Mouse (Mus musculus): ENCODE measurements at regions not wholly inside any gene's neighbourhood (a gene's known extent, or its start where the extent isn't known, plus 50 kb on each side); places are given as distances from the start of the nearest gene placed in this dataset.
A peak's percentile ranks its signal among the peaks of the same experiment; 100 is the strongest.

GRCm38 (mm10) chrX:58093245-58093644, 70.7 kb downstream of the Zic3 start:
- no peaks in the 10 kb centered on the region for H3K27me3 ChIP-seq
- ATAC-seq (ENCODE audit: borderline replicate concordance, extremely low read depth, low FRiP score, low TSS enrichment): no peak
- no peak overlapping the region for H3K9ac ChIP-seq
- no peaks in the 10 kb centered on the region for H3K9me3 ChIP-seq
- no peak overlapping the region for H3K4me3 ChIP-seq
- WGBS: 51% methylated on average over 3 of the region's 3 CpGs
- H3K4me1 ChIP-seq: no peaks in the 10 kb centered on the region
- no peaks in the 10 kb centered on the region for H3K36me3 ChIP-seq
- H3K27ac ChIP-seq: no peak overlapping the region
- no peak overlapping the region for H3K4me2 ChIP-seq

GRCm38 (mm10) chrX:58117761-58118426, 95.4 kb downstream of the Zic3 start:
- Histone ChIP-seq H3K9ac (no peak overlapping the region), H3K4me3 (no peak overlapping the region), H3K4me1 (no peaks in the 10 kb centered on the region), H3K27ac (no peak overlapping the region), H3K9me3 (no peaks in the 10 kb centered on the region), H3K4me2 (no peak overlapping the region), H3K36me3 (no peaks in the 10 kb centered on the region), H3K27me3 (no peaks in the 10 kb centered on the region)
- ATAC-seq (ENCODE audit: borderline replicate concordance, extremely low read depth, low FRiP score, low TSS enrichment): no peak
- WGBS: 76% methylated on average over 8 of the region's 8 CpGs

- Histone ChIP-seq H3K27me3 (no peaks in the 10 kb centered on the region), H3K4me1 (no peaks in the 10 kb centered on the region), H3K36me3 (no peaks in the 10 kb centered on the region), H3K9me3 (no peaks in the 10 kb centered on the region), H3K9ac (no peak overlapping the region), H3K4me3 (no peak overlapping the region), H3K4me2 (peak overlapping the region; percentile 26), H3K27ac (no peak overlapping the region)
- no peak for ATAC-seq (ENCODE audit: borderline replicate concordance, extremely low read depth, low FRiP score, low TSS enrichment)
- WGBS: 22% methylated on average over 20 of the region's 20 CpGs
These were observed 133.0 kb downstream of the Zic3 start for GRCm38 (mm10) chrX:58155371-58156124.

GRCm38 (mm10) chrX:58157361-58157760, 134.9 kb downstream of the Zic3 start:
- H3K27me3 ChIP-seq: no peaks in the 10 kb centered on the region
- H3K4me2 ChIP-seq: no peak overlapping the region
- 32% methylated on average over 5 of the region's 5 CpGs for WGBS
- no peaks in the 10 kb centered on the region for H3K4me1 ChIP-seq
- no peak overlapping the region for H3K9ac ChIP-seq
- H3K27ac ChIP-seq: no peak overlapping the region
- ATAC-seq (ENCODE audit: borderline replicate concordance, extremely low read depth, low FRiP score, low TSS enrichment): no peak
- H3K4me3 ChIP-seq: no peak overlapping the region
- H3K9me3 ChIP-seq: no peaks in the 10 kb centered on the region
- H3K36me3 ChIP-seq: no peaks in the 10 kb centered on the region

GRCm38 (mm10) chrX:58166184-58166904, 143.8 kb downstream of the Zic3 start:
- Histone ChIP-seq H3K27me3 (no peaks in the 10 kb centered on the region), H3K4me3 (no peak overlapping the region), H3K36me3 (no peaks in the 10 kb centered on the region), H3K27ac (no peak overlapping the region), H3K4me2 (no peak overlapping the region), H3K9ac (no peak overlapping the region), H3K4me1 (no peaks in the 10 kb centered on the region), H3K9me3 (no peaks in the 10 kb centered on the region)
- no peak for ATAC-seq (ENCODE audit: borderline replicate concordance, extremely low read depth, low FRiP score, low TSS enrichment)
- 76% methylated on average over 12 of the region's 12 CpGs for WGBS

GRCm38 (mm10) chrX:58174326-58174725, 151.8 kb downstream of the Zic3 start:
- H3K4me1 ChIP-seq: no peaks in the 10 kb centered on the region
- H3K27me3 ChIP-seq: no peaks in the 10 kb centered on the region
- H3K9ac ChIP-seq: no peak overlapping the region
- ATAC-seq (ENCODE audit: borderline replicate concordance, extremely low read depth, low FRiP score, low TSS enrichment): no peak
- no peak overlapping the region for H3K27ac ChIP-seq
- H3K4me2 ChIP-seq: no peak overlapping the region
- WGBS: 72% methylated on average over 1 of the region's 1 CpGs
- H3K36me3 ChIP-seq: no peaks in the 10 kb centered on the region
- no peak overlapping the region for H3K4me3 ChIP-seq
- H3K9me3 ChIP-seq: no peaks in the 10 kb centered on the region
